Mouse (Mus musculus): ENCODE measurements around the gene Thoc6. TPM values are rescaled to one million over a fixed set of nuclear protein-coding genes. Genes with fewer than 3 reads are reported as not detected.

Thoc6 gene
- total RNA-seq, 4 experiments from 2014 or later, result 7.0 to 8.6 (median 7.4) TPM

DNA sequence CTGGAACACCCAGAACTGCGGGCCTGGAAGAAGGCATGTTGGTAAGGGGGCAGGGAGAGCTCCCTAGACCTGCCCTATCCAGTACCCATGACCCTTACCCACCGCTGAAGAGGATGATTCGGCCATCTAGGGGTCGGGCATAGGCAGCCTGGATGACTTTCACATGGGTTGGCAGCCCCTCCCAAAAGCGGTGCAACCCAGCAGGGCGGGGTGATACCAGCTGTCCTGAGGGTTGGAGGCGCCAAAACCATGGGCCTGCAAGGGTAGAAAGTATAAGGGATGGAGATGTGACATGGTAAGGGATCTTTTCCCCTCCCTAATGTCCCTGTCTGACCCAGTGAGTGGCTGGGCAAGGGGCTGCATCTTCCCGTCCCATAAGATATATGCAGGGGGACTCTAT lies 42.4 kb downstream of the Thoc6 start:
- no peak for DNase-seq (ENCODE audit: low spot score in 2 of 2)

- peak; percentile 69 to 86 for DNase-seq (ENCODE audit: low spot score in 2 of 2)
These were observed 43.3 kb downstream of the Thoc6 start for GRCm38 (mm10) chr17:23630195-23631020.

DNA sequence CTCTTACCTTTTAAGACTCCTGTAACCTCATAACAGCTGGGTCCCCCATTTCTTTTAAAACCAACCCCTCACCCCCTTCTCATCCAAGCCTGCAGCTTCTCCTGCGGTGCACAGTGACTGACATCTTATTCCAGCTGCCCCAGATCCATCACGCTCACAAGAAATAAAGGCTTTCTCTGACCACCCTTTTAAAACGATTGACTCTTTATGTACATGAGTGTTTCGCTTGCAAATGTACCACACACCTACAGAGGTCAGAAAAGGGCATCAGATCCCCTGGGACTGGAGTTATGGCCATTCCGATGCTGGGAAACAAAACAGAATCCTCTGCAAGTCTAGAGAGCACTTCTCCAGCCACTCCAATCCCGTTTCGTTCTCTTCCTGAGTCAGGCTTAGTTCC lies 45.9 kb downstream of the Thoc6 start:
- DNase-seq (ENCODE audit: low spot score in 2 of 2), result no peak

DNA sequence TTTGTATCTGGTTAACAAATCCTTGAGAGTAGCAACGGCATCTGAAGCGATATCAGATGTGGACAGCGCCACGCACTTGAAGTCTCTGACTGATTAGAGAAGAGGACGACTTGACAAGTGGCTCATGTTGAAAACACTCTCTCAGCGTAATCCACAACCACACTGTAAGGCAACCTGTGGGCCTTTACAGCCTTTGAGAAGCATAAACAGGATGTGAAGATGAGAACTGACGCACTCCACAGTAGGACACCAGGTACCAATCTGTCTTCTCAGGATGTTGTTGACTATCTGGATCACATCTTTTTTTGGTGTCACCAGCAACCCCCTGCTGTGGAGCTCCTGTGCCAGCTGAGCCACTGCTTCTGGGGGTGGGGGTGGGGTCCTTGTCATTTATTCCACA lies 53.3 kb downstream of the Thoc6 start:
- DNase-seq (ENCODE audit: low spot score in 2 of 2), result no peak

Other genes starting within 250 kb of the Thoc6 start
- gene Vmn2r117, start 194.2 kb downstream of the Thoc6 start, total RNA-seq (2022), result not detected
- gene Zfp213, start 109.6 kb downstream of the Thoc6 start, total RNA-seq (2022), result 1 to 10 TPM; 6.2 to 8.4 (median 7.1) TPM
- 10 to 100 TPM; 28.9 to 32.6 (median 31.6) TPM for gene Zfp13, start 74.4 kb downstream of the Thoc6 start, total RNA-seq (2022)
- not detected for gene Zscan10, start 73.0 kb downstream of the Thoc6 start, total RNA-seq (2022)
- gene Mmp25, start 28.6 kb downstream of the Thoc6 start, total RNA-seq (2022), result under 1 TPM; 0.19 to 0.34 (median 0.26) TPM
- gene Bicdl2, start 13.4 kb downstream of the Thoc6 start, total RNA-seq (2022), result not detected
- gene Hcfc1r1, start 286 bp downstream of the Thoc6 start, total RNA-seq (2022), result 100 to 1,000 TPM; 104 to 122 (median 108) TPM
- gene Tnfrsf12a, start 3.6 kb upstream of the Thoc6 start, total RNA-seq (2022), result 1 to 10 TPM; 6.4 to 9.8 (median 7.4) TPM
- gene Cldn6, start 5.4 kb upstream of the Thoc6 start, total RNA-seq (2022), result not detected
- under 1 TPM in 1 of 4 experiments, not detected in 3; 0.68 TPM for gene Cldn9, start 10.1 kb upstream of the Thoc6 start, total RNA-seq (2022)
- gene 1520401A03Rik, start 48.9 kb upstream of the Thoc6 start, total RNA-seq (2022), result under 1 TPM; 0.16 to 0.81 (median 0.32) TPM
- gene Pkmyt1, start 52.5 kb upstream of the Thoc6 start, total RNA-seq (2022), result 1 to 10 TPM; 4.3 to 5.2 (median 4.7) TPM
- gene Paqr4, start 67.0 kb upstream of the Thoc6 start, total RNA-seq (2022), result 10 to 100 TPM; 53.1 to 56.9 (median 53.6) TPM
- gene Kremen2, start 72.0 kb upstream of the Thoc6 start, total RNA-seq (2022), result 1 to 10 TPM in 1 of 4 experiments, under 1 TPM in 3; 0.51 to 1.3 (median 0.68) TPM
- gene Flywch1, start 97.7 kb upstream of the Thoc6 start, total RNA-seq (2022), result 100 to 1,000 TPM; 324 to 395 (median 358) TPM
- gene Flywch2, start 112.2 kb upstream of the Thoc6 start, total RNA-seq (2022), result 10 to 100 TPM in 2 of 4 experiments, 1 to 10 TPM in 2; 8.1 to 11.7 (median 10.1) TPM
- gene Srrm2, start 116.7 kb upstream of the Thoc6 start, total RNA-seq (2022), result 100 to 1,000 TPM; 503 to 777 (median 666) TPM
- gene Elob, start 155.3 kb upstream of the Thoc6 start, total RNA-seq (2022), result 100 to 1,000 TPM; 314 to 381 (median 345) TPM
- gene Prss33, start 162.2 kb upstream of the Thoc6 start, total RNA-seq (2022), result under 1 TPM in 1 of 4 experiments, not detected in 3; 0.38 TPM
- gene Prss32, start 170.0 kb upstream of the Thoc6 start, total RNA-seq (2022), result not detected
- 1 to 10 TPM; 1.8 to 2.3 (median 2.0) TPM for gene Prss41, start 170.3 kb upstream of the Thoc6 start, total RNA-seq (2022)
- not detected for gene Prss21, start 194.2 kb upstream of the Thoc6 start, total RNA-seq (2022)
- gene Dcpp1, start 207.0 kb upstream of the Thoc6 start, total RNA-seq (2022), result not detected
- not detected for gene Dcpp2, start 207.0 kb upstream of the Thoc6 start, total RNA-seq (2022)
- not detected for gene Dcpp3, start 243.6 kb upstream of the Thoc6 start, total RNA-seq (2022)